Mouse (Mus musculus) hindbrain, embryonic 15.5 days (tissue): ENCODE measurements at regions not wholly inside any gene's neighbourhood (a gene's known extent, or its start where the extent isn't known, plus 50 kb on each side); places are given as distances from the start of the nearest gene placed in this dataset.

ENCODE experiments used
- ATAC-seq: fragments of 200-750 bp; cut with Nextera tagmentation; 2 replicates; pipeline ENCODE4 v1.8.0; 2017; ENCODE audit warnings: low read depth, moderate number of reproducible peaks, moderate TSS enrichment; ENCODE audit not compliant: low FRiP score
- H3K27ac ChIP-seq: fragments of 300-500 bp; sonication (generic); replicated peaks from 2 replicates; pipeline ENCODE4 v1.5.1; 2015; ENCODE audit warnings: mild to moderate bottlenecking, inconsistent platforms
- H3K27me3 ChIP-seq: fragments of 300-500 bp; sonication (generic); 2 replicates; pipeline ENCODE4 v1.6.1; 2015; ENCODE audit warnings: control low read depth, inconsistent platforms
- H3K36me3 ChIP-seq: fragments of 300-500 bp; sonication (generic); 2 replicates; pipeline ENCODE4 v1.6.1; 2015; ENCODE audit warnings: control low read depth, inconsistent platforms
- H3K4me1 ChIP-seq: fragments of 300-500 bp; sonication (generic); replicated peaks from 2 replicates; pipeline ENCODE4 v1.6.1; 2015; ENCODE audit warnings: control low read depth, inconsistent platforms
- H3K4me2 ChIP-seq: fragments of 300-500 bp; sonication (generic); 2 replicates; pipeline ENCODE4 v1.6.1; 2015; ENCODE audit warnings: moderate library complexity, mild to moderate bottlenecking, inconsistent platforms
- H3K4me3 ChIP-seq: fragments of 300-500 bp; sonication (generic); 2 replicates; pipeline ENCODE4 v1.5.1; 2015; ENCODE audit warnings: mild to moderate bottlenecking, inconsistent platforms
- H3K9ac ChIP-seq: fragments of 300-500 bp; sonication (generic); 2 replicates; pipeline ENCODE4 v1.6.1; 2015; ENCODE audit warnings: inconsistent platforms
- H3K9me3 ChIP-seq: fragments of 300-500 bp; sonication (generic); 2 replicates; pipeline ENCODE4 v1.6.1; 2016; ENCODE audit warnings: control low read depth, inconsistent platforms
- WGBS: fragments of 180-500 bp; shearing (Covaris S2); methylation state at CpG from one replicate; pipeline ENCODE4 v1.1.7; 2015; 5-methylcytosine and 5-hydroxymethylcytosine counted together

- H3K9me3 ChIP-seq, result no peaks in the 10 kb centered on the region
- H3K4me3 ChIP-seq, result no peak overlapping the region
- H3K27ac ChIP-seq, result no peak overlapping the region
- no peak overlapping the region for H3K9ac ChIP-seq
- 93% methylated on average over 4 of the region's 4 CpGs for WGBS
- H3K4me1 ChIP-seq, result no peaks in the 10 kb centered on the region
- no peaks in the 10 kb centered on the region for H3K36me3 ChIP-seq
- no peaks in the 10 kb centered on the region for H3K27me3 ChIP-seq
- no peak overlapping the region for H3K4me2 ChIP-seq
- ATAC-seq, result no peak
These were observed 462.3 kb upstream of the Adamts16 start for GRCm38 (mm10) chr13:71303956-71304355.

GRCm38 (mm10) chr13:71275991-71276390, 434.4 kb upstream of the Adamts16 start:
- Histone ChIP-seq H3K9me3 (no peaks in the 10 kb centered on the region), H3K9ac (no peak overlapping the region), H3K36me3 (no peaks in the 10 kb centered on the region), H3K4me2 (no peak overlapping the region), H3K27me3 (no peaks in the 10 kb centered on the region), H3K27ac (no peak overlapping the region), H3K4me3 (no peak overlapping the region), H3K4me1 (no peaks in the 10 kb centered on the region)
- 93% methylated on average over 2 of the region's 2 CpGs for WGBS
- ATAC-seq, result no peak

DNA sequence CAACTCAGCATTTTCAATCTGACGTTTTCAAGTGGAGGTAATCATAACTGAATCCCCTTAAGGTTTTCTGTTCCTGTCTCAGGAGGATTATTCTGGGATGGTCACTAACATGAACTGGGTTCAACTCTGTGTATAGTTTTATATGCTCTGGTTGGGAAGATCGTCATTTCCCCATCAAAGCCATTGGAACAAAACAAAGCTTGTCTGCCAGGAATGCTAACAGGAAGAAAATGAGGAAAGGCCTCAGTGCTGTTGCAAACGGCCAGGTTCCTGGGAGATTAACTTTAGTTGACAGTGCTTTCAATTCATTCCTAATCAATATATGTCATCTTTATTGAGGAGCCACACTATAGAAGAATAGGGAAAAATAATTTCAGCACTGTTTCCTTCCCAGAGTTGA, 432.5 kb upstream of the Adamts16 start:
- ATAC-seq, result no peak
- H3K4me3 ChIP-seq, result no peak overlapping the region
- 60% methylated on average over 3 of the region's 3 CpGs for WGBS

GRCm38 (mm10) chr13:71273485-71273884, 431.9 kb upstream of the Adamts16 start:
- no peak overlapping the region for H3K27ac ChIP-seq
- no peaks in the 10 kb centered on the region for H3K9me3 ChIP-seq
- WGBS, result 87% methylated on average over 5 of the region's 5 CpGs
- H3K27me3 ChIP-seq, result no peaks in the 10 kb centered on the region
- no peaks in the 10 kb centered on the region for H3K36me3 ChIP-seq
- no peak overlapping the region for H3K4me3 ChIP-seq
- ATAC-seq, result no peak
- no peak overlapping the region for H3K4me2 ChIP-seq
- no peaks in the 10 kb centered on the region for H3K4me1 ChIP-seq
- no peak overlapping the region for H3K9ac ChIP-seq

More for the DNA sequence above, 432.5 kb upstream of the Adamts16 start:
- Histone ChIP-seq H3K27me3 (no peaks in the 10 kb centered on the region), H3K9me3 (no peaks in the 10 kb centered on the region), H3K4me1 (no peaks in the 10 kb centered on the region), H3K36me3 (no peaks in the 10 kb centered on the region), H3K9ac (no peak overlapping the region), H3K27ac (no peak overlapping the region), H3K4me2 (no peak overlapping the region)

- Histone ChIP-seq H3K4me3 (no peak overlapping the region), H3K27me3 (no peaks in the 10 kb centered on the region), H3K27ac (no peak overlapping the region), H3K9me3 (no peaks in the 10 kb centered on the region), H3K36me3 (no peaks in the 10 kb centered on the region), H3K4me1 (no peaks in the 10 kb centered on the region), H3K4me2 (no peak overlapping the region), H3K9ac (no peak overlapping the region)
- 80% methylated on average over 1 of the region's 1 CpGs for WGBS
- ATAC-seq, result no peak
These were observed 431.5 kb upstream of the Adamts16 start for GRCm38 (mm10) chr13:71273067-71273466.

DNA sequence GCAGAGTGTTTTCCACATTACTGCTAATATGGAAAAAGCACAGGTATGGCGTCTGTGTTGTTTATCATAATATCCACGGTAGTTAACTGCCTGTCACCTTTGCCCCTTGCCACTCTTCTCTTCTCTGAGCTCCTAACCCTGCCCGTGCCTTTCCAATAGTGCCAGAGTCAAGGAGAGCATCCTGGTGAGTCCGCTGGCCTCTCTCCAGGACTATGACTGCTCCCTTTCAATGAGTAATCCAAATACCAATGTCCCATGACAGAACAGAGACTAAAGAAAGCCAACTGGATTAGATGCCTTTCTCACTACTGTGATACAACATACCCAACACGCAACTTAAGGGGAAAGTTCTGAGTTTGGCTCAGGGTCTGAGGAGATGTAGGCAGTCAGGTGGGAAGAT, 430.8 kb upstream of the Adamts16 start:
- no peak overlapping the region for H3K9ac ChIP-seq
- no peaks in the 10 kb centered on the region for H3K27me3 ChIP-seq
- no peaks in the 10 kb centered on the region for H3K4me1 ChIP-seq
- no peaks in the 10 kb centered on the region for H3K9me3 ChIP-seq
- 78% methylated on average over 5 of the region's 5 CpGs for WGBS
- ATAC-seq, result no peak
- H3K27ac ChIP-seq, result no peak overlapping the region
- no peak overlapping the region for H3K4me3 ChIP-seq
- H3K36me3 ChIP-seq, result no peaks in the 10 kb centered on the region
- no peak overlapping the region for H3K4me2 ChIP-seq

- H3K9ac ChIP-seq, result no peak overlapping the region
- no peaks in the 10 kb centered on the region for H3K4me1 ChIP-seq
- H3K36me3 ChIP-seq, result no peaks in the 10 kb centered on the region
- WGBS, result 77% methylated on average over 6 of the region's 6 CpGs
- H3K9me3 ChIP-seq, result no peaks in the 10 kb centered on the region
- no peak for ATAC-seq
- H3K4me3 ChIP-seq, result no peak overlapping the region
- H3K27ac ChIP-seq, result no peak overlapping the region
- no peak overlapping the region for H3K4me2 ChIP-seq
- no peaks in the 10 kb centered on the region for H3K27me3 ChIP-seq
These were observed 430.3 kb upstream of the Adamts16 start for GRCm38 (mm10) chr13:71271727-71272418.

- Histone ChIP-seq H3K4me3 (no peak overlapping the region), H3K9me3 (no peaks in the 10 kb centered on the region), H3K27ac (no peak overlapping the region), H3K36me3 (no peaks in the 10 kb centered on the region), H3K4me2 (no peak overlapping the region), H3K9ac (no peak overlapping the region), H3K27me3 (no peaks in the 10 kb centered on the region), H3K4me1 (no peaks in the 10 kb centered on the region)
- WGBS, result 78% methylated on average over 8 of the region's 8 CpGs
- no peak for ATAC-seq
These were observed 428.8 kb upstream of the Adamts16 start for GRCm38 (mm10) chr13:71270370-71270769.

DNA sequence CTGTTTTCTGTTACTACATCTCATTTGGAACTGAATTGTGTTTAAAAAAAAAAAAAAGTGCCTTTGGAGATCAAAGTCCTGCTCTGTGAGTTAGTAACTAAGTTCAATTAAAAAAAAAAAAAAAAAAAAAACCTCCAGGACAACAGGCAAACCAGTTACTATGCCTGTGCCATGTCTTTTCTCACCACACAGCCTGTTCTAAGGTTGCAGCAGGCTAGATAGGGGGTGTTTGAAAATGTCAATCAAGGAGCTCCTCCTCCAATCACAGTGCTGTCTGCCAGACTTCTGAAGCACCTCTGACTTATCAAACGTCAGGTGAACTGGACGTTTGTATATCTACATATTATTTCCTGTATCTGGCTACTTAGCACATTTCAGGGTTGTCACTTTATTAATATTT, 427.9 kb upstream of the Adamts16 start:
- 79% methylated on average over 2 of the region's 2 CpGs for WGBS

DNA sequence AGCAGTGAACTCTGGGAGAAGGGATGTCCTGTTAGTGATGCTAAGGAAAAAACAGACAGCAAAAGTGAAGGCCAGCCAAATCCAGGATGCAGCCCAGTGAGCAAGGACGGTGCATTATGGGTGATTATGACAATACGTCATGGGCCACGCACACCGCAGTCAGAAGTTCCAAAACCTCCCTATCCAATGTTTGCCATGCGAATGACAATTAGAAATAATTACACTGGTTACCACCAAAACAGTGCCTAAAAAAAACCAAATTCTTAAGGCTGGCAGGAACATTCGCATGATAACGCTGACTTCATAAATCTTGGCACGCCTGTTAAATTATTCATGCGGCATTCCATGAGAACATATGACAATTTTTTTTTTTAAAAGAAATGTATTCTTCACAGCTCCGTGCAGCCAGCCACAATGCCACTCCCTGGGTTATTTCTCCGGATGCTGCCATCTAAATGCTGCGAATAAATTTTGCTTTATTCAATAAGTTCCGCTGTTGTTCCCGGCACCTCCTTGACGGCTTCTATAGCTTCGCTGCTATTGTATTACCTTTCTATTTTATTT, 421.8 kb upstream of the Adamts16 start:
- H3K4me1 ChIP-seq, result peaks cover 11% of the 10 kb centered on the region; the same call in 1 of the 2 replicates
- no peaks in the 10 kb centered on the region for H3K9me3 ChIP-seq
- H3K36me3 ChIP-seq, result no peaks in the 10 kb centered on the region
- H3K9ac ChIP-seq, result 0 out of 2 replicates have a peak overlapping the region, but pooled peaks have one; percentile 10
- H3K27ac ChIP-seq, result no peak overlapping the region
- H3K27me3 ChIP-seq, result 0 out of 2 replicates have a peak, but pooled peaks cover 2% of the 10 kb centered on the region
- no peak; the same call in 1 of the 2 replicates for ATAC-seq
- H3K4me2 ChIP-seq, result peak overlapping the region; percentile 48
- H3K4me3 ChIP-seq, result peak overlapping the region; percentile 17; the same call in 1 of the 2 replicates
- 56% methylated on average over 16 of the region's 16 CpGs for WGBS

More for the DNA sequence above, 427.9 kb upstream of the Adamts16 start:
- no peak overlapping the region for H3K9ac ChIP-seq
- H3K27me3 ChIP-seq, result no peaks in the 10 kb centered on the region
- no peak overlapping the region for H3K4me2 ChIP-seq
- ATAC-seq, result no peak
- H3K27ac ChIP-seq, result no peak overlapping the region
- H3K36me3 ChIP-seq, result no peaks in the 10 kb centered on the region
- no peaks in the 10 kb centered on the region for H3K9me3 ChIP-seq
- H3K4me3 ChIP-seq, result no peak overlapping the region
- H3K4me1 ChIP-seq, result no peaks in the 10 kb centered on the region

DNA sequence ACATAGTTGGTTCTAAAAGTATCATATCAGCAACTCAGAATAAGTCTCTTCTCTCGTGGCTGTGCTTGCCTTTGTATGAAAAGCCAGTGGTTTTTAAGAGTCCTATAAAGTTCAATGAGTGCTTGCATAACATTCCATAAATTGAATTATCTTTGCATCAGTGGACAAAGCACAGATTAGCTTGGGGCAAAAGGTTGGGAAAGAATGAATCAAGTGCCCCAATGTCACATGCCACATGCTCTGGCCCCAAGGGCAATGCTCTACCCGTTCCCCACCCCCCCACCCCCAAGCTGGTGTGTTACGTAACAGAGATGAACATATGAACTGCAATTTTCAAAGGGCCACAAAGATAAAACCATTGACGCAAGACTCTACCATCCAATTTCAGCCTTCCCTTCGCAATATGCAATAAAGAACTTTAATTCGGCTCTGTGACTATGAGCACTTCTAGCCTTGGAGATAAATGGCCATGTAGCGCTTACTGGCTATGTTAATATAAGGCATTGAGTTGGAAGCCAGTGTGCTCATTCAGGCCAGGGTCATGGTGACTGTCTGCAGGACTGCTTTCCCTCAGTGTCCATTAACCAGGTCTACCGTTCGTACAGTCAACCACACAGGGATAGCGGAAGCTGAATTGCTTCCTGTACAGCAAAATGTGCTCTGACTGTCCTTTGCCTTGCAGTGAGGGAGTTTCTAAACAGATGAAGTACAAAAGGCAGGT, 421.1 kb upstream of the Adamts16 start:
- Histone ChIP-seq H3K4me1 (peaks cover 11% of the 10 kb centered on the region; the same call in 1 of the 2 replicates), H3K9me3 (no peaks in the 10 kb centered on the region), H3K4me3 (no peak overlapping the region), H3K27ac (no peak overlapping the region), H3K4me2 (no peak overlapping the region), H3K27me3 (0 out of 2 replicates have a peak, but pooled peaks cover 2% of the 10 kb centered on the region), H3K9ac (no peak overlapping the region), H3K36me3 (no peaks in the 10 kb centered on the region)
- WGBS, result 67% methylated on average over 10 of the region's 10 CpGs
- no peak for ATAC-seq

DNA sequence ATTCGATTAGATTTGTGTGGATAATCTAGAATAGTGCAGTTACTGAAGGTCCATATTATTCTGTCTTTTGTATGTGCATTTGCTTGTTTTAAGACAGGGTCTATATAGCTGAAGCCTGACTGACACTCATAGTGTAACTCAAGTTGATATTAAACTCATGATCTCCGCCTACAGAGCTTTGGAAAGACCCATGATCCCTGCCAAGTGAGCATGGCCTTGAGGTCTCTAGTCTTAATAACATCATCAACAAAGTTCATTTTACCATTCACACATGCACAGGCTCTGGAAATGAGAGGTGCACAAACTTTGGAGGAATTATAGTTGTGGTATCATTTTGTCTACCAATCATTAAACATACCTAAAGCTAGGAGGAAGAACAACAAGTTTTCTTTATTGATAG, 412.4 kb upstream of the Adamts16 start:
- H3K36me3 ChIP-seq, result no peaks in the 10 kb centered on the region
- H3K9me3 ChIP-seq, result no peaks in the 10 kb centered on the region
- WGBS, result 97% methylated on average over 2 of the region's 2 CpGs
- 0 out of 2 replicates have a peak, but pooled peaks cover 2% of the 10 kb centered on the region for H3K4me1 ChIP-seq
- no peaks in the 10 kb centered on the region for H3K27me3 ChIP-seq
- no peak overlapping the region for H3K27ac ChIP-seq
- no peak for ATAC-seq
- H3K9ac ChIP-seq, result no peak overlapping the region
- no peak overlapping the region for H3K4me2 ChIP-seq
- no peak overlapping the region for H3K4me3 ChIP-seq
